Mouse (Mus musculus) cortical plate, adult 2 months (tissue): ENCODE data around the gene Pdia3. TPM values are rescaled to one million over a fixed set of nuclear protein-coding genes. Genes with fewer than 3 reads are reported as not detected.
"Not testable (repeated sequence)": the region's sequence is repeated elsewhere in the genome, so short reads cannot be mapped to it uniquely, and the experiment has no call there.

ENCODE experiments used
- H3K27ac ChIP-seq: fragments of 200-500 bp; 2 replicates; pipeline ENCODE4 v1.5.1; 2012; ENCODE audit warnings: low read length, control low read depth, inconsistent platforms; ENCODE audit not compliant: insufficient read depth
- H3K4me1 ChIP-seq: fragments of 200-500 bp; 2 replicates; pipeline ENCODE4 v1.6.1; 2011; ENCODE audit warnings: low read length; ENCODE audit not compliant: control insufficient read depth, insufficient read depth
- H3K4me3 ChIP-seq: fragments of 200-500 bp; 2 replicates; pipeline ENCODE4 v1.5.1; 2011; ENCODE audit warnings: mild to moderate bottlenecking, low read length, control low read depth; ENCODE audit not compliant: insufficient read depth
- CTCF ChIP-seq: fragments of 200-500 bp; IDR thresholded peaks from 2 replicates; pipeline ENCODE4 v1.5.1; 2011; ENCODE audit warnings: mild to moderate bottlenecking, control low read depth, low read length; ENCODE audit not compliant: insufficient read depth; ENCODE audit errors: extremely low read depth
- POLR2A ChIP-seq: fragments of 200-500 bp; IDR thresholded peaks from 2 replicates; pipeline ENCODE4 v1.6.1; 2011; ENCODE audit warnings: mild to moderate bottlenecking, low read length, control low read depth; ENCODE audit not compliant: insufficient read depth; ENCODE audit errors: extremely low read depth
- polyA plus RNA-seq: library from polyadenylated mRNA; depleted of rRNA; stranded (reverse); fragments of >200 nt; gene quantifications from 2 replicates; pipeline ENCODE4 v1.2.3, GENCODE M21; 2012; rRNA removed

The Pdia3 gene
- polyA plus RNA-seq = 99.2 and 106 TPM in 2 replicates

DNA sequence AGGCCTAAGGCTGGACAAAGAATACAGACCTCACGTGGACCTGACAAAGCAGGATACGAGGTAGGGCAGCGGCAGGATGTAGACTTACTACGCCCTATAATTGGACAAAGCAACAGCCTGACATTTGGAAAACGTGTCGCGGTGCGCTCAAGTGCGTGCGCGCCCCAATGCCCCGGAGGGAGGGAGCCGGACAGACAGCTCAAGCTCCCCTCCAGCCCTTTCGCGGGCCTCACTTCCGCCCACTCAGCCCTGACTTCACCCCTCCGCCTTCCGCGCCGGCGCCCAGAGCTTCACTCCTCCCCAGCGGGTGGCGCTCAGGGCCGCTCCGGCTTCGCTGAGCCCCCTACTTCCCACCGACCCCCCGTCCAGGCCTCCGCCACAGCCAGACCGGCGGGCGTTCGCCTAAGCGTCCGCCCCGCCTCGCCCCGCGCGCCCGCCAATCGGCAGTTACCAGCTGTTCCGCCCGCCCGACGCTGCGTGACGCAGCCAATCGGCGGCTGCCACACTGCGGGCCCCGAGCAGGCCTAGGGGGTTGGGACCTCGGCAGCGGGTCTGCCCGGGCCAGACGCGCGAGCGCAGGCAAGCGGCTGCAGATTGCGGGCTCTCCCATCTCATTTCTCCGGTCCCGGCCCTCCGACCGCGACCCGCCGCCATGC is at the start of gene Pdia3, which contains the start of gene Catsper2:
Gene Pdia3 (plus strand): TSS at position 389 of the 656 bp plus-strand sequence.
Gene Catsper2 (minus strand): TSS at position 406 of the 656 bp plus-strand sequence.
- peak within 1 kb of the TSS; percentile 93 for H3K4me3 ChIP-seq

DNA sequence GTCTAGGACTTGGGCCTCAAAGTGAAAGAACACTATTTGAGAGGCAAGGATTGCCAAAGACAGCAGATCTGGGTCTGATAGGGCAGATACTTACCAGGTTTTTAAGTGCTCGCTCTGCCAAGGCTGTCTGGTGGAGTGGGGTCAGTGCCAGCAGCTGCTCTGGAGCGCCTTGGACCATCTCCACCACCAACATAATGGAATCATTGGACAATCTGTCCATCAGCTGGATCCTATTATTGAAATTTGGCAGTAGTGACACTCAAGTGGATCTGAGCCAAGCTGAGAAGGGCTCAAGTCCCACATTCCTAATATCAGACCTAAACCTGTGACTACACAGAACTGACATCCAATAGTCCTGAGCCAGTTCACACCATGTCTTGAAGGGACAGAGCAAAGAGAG is 44.7 kb upstream of the Pdia3 start:
- TF ChIP-seq CTCF (no peak), POLR2A (no peak)
- no peak overlapping the region for H3K4me3 ChIP-seq
- no peak overlapping the region for H3K27ac ChIP-seq
- no peaks in the 10 kb centered on the region for H3K4me1 ChIP-seq

More for the DNA sequence above, at the start of gene Pdia3, which contains the start of gene Catsper2:
- TF ChIP-seq POLR2A = peak; percentile 79
- no peak for TF ChIP-seq CTCF
- Histone ChIP-seq H3K27ac (peak within 1 kb of the TSS; percentile 98), H3K4me1 (peaks cover 3% of the 10 kb centered on the region; the same call in 1 of the 2 replicates)

DNA sequence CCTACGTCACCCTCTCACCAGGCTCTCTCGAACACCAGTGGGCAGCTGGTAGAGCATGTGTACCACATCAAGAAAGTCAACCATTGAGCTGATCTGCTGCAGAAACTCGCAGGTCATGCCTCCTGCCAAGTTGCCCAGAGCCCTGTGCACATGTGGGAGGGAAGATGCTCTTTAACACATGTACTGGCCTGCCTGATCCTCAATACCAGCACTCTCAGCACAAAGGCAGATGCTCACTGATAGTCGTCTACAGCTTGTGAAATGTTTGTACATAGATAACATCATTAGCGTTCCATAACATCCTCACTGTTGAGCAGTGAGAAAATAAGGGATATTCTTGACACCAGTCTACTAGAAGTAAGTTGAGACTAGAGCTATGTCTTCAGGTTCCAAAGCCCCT is 42.7 kb upstream of the Pdia3 start:
- Histone ChIP-seq H3K4me1 (no peaks in the 10 kb centered on the region), H3K27ac (no peak overlapping the region), H3K4me3 (no peak overlapping the region)
- TF ChIP-seq CTCF (no peak), POLR2A (no peak)

DNA sequence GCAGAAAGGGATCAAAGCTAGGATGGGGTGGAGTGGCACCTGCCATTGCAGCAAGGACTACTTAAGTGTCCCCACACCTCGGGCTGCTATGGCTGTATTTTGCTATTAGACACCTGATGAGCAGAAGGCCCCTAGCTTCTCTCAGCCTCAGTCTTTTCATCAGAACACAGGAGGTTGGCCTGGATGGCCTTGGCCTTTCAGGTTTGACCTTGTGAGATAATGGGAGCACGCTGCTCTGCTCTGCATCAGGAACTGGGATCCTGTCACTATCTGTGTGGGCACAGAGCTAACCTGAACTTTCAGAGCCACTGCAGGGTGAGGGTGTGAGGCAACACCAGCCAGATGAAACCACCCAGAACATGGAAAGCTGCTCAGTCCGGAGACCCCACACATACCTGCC is 41.3 kb upstream of the Pdia3 start:
- no peak overlapping the region for H3K4me3 ChIP-seq
- TF ChIP-seq CTCF (no peak), POLR2A (no peak)

DNA sequence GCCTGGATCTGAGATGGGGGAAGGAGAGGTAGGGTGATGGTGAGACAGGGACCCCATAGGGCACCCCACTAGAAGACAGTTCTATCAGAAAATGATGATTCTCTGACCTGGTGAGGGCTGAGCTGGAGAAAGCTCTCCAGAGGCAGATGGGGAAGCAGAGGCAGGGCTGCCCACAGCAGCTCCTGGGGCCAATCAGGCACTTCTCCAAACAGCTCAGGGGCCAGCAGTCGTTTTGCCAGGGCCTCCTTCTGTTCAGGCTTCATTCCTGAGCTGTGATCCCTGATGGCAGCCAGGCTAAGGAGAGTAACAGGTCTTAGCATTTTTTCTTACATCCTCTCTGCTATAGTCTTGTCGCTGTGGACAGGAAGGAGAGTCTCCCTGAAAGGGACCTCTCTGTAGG is 38.8 kb upstream of the Pdia3 start:
- no peaks in the 10 kb centered on the region for H3K4me1 ChIP-seq
- H3K27ac ChIP-seq = no peak overlapping the region
- no peak for TF ChIP-seq POLR2A
- TF ChIP-seq CTCF = no peak
- no peak overlapping the region for H3K4me3 ChIP-seq

More for the DNA sequence above, 41.3 kb upstream of the Pdia3 start:
- no peaks in the 10 kb centered on the region for H3K4me1 ChIP-seq
- H3K27ac ChIP-seq = no peak overlapping the region

DNA sequence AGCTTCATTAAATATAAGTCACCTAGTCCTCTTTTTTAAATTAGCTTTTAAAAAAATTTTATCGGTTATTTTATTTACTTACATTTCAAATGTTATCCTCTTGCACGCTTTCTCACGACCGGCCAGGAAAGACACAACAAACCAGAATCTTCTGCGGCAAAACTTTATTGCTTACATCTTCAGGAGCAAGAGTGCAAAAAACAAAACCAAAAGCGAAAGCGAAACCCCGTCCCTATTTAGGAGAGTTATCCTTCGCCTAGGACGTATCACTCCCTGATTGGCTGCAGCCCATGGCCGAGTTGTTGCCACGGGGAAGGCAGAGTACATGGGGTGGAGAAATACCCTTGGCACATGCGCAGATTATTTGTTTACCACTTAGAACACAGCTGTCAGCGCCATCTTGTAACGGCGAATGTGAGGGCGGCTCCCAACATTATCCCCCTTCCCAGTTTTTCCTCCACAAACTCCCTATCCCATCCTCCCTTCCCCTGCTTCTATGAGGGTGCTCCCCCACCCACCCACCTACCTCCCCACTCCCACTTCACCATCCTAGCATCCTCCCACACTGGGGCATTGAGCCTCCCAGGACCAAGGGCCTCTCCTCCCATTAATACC is 26.5 kb upstream of the Pdia3 start, which contains the start of gene Strc:
Gene Strc (minus strand): TSS at position 208 of the 615 bp plus-strand sequence.
- not testable (repeated sequence) for H3K4me3 ChIP-seq, H3K27ac ChIP-seq, H3K4me1 ChIP-seq

DNA sequence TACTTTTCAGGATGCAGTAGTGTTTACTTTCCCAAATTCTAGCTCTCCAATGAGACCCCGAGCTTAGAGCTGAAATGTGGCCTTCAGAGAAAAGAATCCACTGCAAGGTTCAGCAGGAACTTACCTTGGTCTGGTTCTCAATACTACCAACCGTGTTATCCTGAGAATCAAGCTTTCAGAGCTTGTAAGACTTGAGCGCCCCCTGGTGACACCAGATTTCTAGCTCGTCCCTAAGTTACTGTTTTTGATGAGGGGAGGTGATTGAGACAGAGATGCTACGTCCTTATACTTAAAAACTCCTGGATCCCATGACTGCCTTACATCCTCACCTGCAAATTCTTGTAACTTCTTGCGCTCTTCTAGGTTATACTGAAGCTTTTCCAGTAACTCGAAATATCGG is 17.0 kb upstream of the Pdia3 start:
- H3K4me3 ChIP-seq = no peak overlapping the region
- H3K27ac ChIP-seq = no peak overlapping the region
- H3K4me1 ChIP-seq = no peaks in the 10 kb centered on the region; the same call in 1 of the 2 replicates
- TF ChIP-seq POLR2A (no peak), CTCF (peak; percentile 80)

DNA sequence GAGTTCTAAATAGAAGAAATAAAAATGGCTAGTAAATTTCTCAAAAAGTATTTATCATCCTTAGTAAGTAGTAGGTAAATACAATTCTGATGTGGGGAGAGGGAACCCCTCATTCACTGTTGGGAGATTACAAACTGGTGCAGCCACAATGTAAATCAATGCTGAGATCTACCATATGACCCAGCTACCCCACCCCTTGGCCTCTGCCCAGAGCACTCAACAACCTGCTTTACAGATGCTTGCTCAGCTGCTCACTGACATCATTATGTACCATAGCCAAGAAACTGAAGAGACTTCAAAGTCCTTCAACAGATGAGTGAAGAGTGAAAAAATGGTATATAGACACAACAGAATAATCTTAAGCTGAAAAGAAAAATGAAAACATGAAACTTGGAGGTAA is 10.3 kb upstream of the Pdia3 start:
- TF ChIP-seq CTCF = no peak
- TF ChIP-seq POLR2A = no peak

DNA sequence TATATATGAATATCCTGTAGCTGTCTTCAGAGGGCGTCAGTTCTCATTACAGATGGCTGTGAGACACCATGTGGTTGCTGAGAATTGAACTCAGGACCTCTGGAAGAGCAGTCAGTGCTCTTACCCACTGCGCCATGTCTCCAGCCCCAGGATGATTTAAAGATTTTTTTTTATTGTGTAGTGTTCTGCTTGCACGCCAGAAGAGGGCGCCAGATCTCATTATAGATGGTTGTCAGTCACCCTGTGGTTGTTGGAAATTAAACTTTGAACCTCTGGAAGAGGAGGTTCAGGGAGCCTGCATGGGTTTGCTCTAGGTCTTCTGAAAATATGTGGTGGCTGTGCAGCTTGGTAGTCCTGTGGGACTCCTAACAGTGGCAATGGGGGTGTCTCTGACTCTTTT is 5.4 kb upstream of the Pdia3 start:
- H3K4me3 ChIP-seq = no peak overlapping the region
- H3K4me1 ChIP-seq = no peaks in the 10 kb centered on the region; the same call in 1 of the 2 replicates
- no peak for TF ChIP-seq POLR2A
- no peak for TF ChIP-seq CTCF
- H3K27ac ChIP-seq = no peak overlapping the region

More for the DNA sequence above, 10.3 kb upstream of the Pdia3 start:
- Histone ChIP-seq H3K4me3 (no peak overlapping the region), H3K27ac (no peak overlapping the region), H3K4me1 (no peaks in the 10 kb centered on the region)

DNA sequence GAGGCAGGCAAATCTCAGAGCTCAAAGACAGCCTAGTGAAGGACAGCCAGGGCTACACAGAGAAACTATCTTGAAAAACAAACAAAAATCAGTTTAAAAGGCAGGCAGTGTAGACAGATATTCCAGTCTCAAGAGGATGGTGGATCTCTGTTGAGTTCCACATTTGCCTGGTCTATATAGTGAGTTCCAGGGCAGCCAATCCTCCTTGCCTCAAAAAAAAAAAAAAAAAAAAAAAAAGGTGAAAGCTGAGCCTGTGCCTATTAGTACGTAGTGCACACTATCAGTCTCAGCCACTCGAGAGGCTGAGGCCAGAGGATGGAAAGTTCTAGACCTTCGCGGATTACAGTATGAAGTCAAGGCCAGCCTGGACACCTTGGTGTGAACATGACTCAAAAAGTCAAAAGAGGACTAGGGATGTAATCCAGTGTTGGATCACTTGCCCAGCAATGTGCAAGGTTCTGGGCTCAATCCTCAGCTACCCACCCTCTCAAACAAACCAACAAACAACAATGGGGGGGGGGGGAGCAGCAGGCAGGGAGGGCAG is 660 bp upstream of the Pdia3 start:
- H3K4me1 ChIP-seq = peaks cover 3% of the 10 kb centered on the region; the same call in 1 of the 2 replicates
- peak overlapping the region; percentile 93 for H3K27ac ChIP-seq

More for the DNA sequence above, 660 bp upstream of the Pdia3 start:
- peak overlapping the region; percentile 93 for H3K4me3 ChIP-seq
- TF ChIP-seq POLR2A (no peak), CTCF (no peak)
